Mouse (Mus musculus) thymus, postnatal 36 days (tissue): ENCODE results near the gene Yap1.

ENCODE experiments used
- DNase-seq, 2 experiments: peaks; one replicate each; pipeline ENCODE4 v3.0.0; 2022; ENCODE audit warnings: mixed read lengths in 2 of 2

The Yap1 gene

GRCm38 (mm10) chr9:8004370-8004991, at the start of gene Yap1:
Gene Yap1 (minus strand): TSS chr9:8004596.
- peak; percentile 52 to 60 for DNase-seq

DNA sequence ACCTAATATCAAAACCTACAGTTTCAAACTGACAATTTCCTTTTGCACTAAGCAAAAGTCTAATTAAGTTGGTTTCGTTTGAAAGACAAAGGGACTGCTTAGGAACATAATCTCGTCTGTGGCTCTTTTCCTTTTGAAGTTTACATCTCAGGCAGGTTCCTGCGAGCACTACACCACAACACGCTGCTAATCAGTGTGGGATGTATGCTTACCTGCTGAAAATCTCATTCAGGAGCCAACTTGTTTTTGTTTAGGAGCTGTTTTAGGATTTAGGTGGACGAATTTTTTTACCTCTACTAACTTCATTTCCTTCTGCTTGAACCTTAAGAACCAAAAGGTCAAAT, 38.6 kb upstream of the Yap1 start:
- DNase-seq = no peak

GRCm38 (mm10) chr9:8042338-8043043, 38.1 kb upstream of the Yap1 start, which contains the start of gene Cfap300:
Gene Cfap300 (minus strand): TSS chr9:8042823.
- DNase-seq = peak; percentile 94 to 95

DNA sequence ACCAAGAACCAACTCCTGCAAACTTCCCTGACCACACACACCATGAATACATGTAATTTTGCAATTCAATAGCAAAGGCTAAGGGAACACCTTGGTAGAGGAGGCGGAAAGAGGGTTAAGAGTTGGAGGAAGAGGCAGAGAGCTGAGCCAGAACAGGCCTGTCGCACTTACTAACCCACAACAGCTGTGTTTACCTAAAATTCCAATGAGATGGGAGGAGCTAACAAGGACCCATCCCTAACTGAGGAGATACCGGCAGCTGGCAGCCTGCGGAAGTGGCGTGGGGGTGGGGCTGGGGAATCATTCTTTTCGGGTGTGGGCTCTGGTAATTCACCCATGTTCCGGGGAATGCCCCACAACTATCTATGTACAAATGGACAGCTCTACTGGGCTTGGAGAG, 31.1 kb upstream of the Yap1 start:
- peak in 1 of 2 experiments; percentile 6 for DNase-seq

DNA sequence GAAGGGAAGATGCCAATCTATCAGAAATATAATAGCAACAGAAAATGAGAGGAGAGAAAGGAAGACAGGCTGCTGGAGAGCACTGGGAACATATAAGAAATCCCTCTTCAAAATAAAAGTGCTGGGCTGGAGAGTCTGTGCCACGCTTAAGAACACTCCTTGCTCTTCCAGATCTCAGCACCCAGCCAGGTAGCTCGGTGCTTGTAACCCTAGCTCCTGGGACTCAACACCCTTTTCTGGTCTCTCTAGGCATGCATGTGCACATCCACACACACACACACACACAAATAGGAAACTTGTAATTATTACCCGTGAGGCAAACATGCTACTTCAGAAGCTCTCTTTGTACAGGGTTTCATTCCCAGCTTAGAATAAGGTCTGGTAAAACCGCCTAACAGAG, 30.7 kb upstream of the Yap1 start:
- DNase-seq = no peak

DNA sequence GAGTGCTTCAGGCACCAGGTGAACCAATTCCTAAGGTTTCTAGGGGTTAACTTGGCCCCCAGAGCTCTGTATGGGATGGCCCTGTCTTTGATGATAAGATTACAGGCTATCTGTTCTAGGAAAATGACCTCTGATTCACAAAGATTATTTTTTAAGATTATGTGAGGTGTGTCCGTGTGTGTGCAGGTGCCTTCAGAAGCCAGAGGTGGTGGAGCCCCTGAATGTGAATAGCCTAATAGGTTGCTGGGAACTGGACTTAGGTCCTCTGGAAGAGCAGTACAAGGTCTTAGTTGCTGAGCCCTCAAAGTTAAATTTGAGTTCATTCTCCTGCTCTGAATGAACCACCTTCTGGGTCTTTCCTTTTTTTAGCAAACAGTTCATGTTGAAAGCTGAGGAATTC, 29.7 kb upstream of the Yap1 start:
- DNase-seq = no peak

DNA sequence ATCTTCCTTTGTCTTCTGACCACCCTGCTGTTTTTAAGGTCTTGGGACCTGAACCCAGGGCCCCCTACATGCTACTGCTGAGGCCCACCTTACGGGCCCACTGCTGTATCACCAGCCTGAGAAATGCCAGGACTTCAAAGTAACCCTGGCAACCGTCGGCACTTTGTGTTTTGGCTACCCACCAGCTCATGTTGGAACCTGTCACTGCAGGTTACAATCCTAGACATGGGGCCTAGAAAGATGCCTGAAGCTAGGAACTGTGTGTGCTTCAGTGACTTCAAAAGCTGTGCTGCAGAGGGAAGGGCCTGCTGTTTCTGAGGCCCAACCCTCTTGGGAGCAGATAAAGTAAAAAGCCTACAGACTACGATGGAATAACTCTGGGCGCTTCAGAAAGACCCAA, 28.5 kb upstream of the Yap1 start:
- DNase-seq = no peak

- DNase-seq = no peak
Measured at GRCm38 (mm10) chr9:8018609-8019008, 14.2 kb upstream of the Yap1 start.

- DNase-seq = peak; percentile 28 to 45
Measured at GRCm38 (mm10) chr9:8017253-8017913, 13.0 kb upstream of the Yap1 start.

- DNase-seq = peak; percentile 4 to 10
Measured at GRCm38 (mm10) chr9:8003301-8004271, 810 bp downstream of the Yap1 start.

DNA sequence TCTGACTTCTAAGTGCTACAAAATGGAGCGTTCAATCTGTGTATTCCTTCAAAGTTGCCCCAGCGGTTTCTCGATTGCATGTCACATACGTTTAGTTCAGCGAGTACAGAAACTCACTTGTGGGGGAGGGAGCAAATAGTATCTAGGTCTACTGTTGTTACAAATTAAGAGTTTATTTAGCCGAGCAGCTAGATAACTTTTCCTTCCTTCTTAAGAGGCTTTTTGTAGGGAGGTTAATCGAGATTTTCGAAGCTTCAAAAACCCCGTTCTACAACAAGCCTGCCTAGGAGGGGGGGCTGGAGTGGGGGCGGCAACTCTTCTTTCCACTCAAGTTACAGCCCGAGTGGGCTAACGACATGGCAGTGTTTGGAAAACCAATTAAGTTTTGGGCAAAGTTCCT, 1.6 kb downstream of the Yap1 start:
- DNase-seq = no peak

GRCm38 (mm10) chr9:8001352-8001751, 3.0 kb downstream of the Yap1 start:
- no peak for DNase-seq

DNA sequence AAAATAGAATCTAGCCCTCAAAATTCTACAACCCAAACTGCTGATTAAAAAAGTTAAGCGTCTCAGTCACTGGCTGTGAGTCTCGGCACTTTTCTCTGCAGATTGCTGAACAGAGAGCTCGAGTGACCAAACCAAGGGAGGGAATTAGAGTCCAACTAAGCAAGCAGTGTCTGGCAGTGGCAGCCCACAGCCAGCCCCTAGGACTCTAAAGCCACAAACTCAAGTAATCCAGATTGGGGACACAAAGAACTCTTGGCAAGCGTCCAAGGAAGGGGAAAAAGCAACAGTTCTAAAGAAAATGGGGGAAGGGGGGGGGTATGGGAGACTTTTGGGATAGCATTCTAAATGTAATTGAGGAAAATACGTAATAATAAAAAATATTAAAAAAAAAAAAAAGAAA, 10.1 kb downstream of the Yap1 start:
- DNase-seq = no peak

GRCm38 (mm10) chr9:7992651-7993050, 11.7 kb downstream of the Yap1 start:
- DNase-seq = no peak

DNA sequence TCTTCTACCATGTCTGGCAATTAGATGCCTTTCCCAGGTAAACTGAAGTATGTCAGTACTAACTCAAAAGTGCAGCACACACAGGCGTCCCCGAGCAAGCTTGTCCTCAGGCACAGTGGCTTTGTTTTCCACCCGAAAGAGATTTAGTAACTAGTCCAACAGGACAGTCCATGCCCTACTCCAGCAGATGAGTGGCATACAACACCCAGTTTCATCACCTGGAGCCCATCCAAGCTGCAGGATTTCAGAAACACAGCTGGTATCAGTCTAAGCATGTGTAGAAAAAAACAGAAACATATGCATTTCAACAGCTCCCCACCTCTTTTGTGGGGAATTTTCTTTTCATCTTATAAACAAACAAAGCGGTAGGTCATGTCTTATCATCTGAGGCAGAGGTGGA, 13.5 kb downstream of the Yap1 start:
- no peak for DNase-seq

DNA sequence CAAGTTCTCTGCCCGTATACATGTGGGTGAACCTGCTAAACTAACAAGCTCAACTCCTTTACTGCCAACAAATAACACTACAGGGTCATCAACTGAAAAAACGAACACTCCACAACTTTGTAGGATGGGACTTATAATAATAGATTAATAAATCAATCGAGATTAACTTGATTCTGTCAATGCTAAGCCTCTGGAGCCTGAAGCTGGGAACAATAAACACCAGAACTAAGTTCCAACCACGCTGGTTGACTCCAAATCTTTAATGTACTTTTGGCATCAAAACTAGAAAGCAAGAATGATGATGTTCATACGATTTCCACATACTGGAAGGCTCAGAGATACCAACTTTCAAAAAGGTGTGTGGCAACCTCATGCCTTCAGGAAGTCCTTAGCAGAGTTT, 17.3 kb downstream of the Yap1 start:
- DNase-seq = no peak

DNA sequence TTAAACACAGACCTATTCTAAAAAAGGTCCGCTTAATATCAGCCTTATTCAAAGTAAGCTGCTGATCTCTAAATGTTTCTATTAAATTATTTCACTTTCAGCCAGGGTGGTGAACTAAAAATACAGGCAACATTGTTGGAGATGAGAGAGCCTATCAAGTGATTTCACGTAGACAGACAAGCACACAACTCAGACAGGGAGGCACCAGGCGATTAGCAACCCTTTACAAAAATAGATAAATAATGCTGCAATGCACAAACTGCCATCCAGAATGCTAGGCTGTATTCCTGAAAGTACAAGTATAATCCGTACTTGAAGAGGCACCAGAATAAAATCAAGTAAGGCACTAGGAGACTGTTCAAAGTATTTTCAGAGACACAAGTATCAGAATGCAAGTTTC, 20.1 kb downstream of the Yap1 start:
- DNase-seq = no peak

- no peak for DNase-seq
Measured at GRCm38 (mm10) chr9:7983665-7984064, 20.7 kb downstream of the Yap1 start.

DNA sequence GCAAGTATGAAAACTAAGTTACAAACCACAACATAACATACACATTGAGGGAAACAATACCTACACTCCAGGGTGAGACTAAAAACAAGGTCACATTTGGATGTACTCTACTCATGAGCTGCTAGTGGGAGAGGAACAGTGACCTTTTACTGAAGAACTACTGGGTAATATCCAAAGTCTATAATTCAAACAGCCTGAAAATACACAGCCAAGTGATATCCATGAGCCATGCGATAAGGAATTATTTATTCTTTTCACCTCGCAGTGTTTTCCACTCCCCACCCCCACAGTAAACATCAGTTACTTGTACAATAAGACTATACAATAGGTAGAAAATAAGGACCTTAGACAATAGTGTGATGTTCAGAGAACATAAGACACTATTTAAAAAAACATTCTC, 24.2 kb downstream of the Yap1 start:
- DNase-seq = no peak

- no peak for DNase-seq
Measured at GRCm38 (mm10) chr9:7979153-7979916, 25.1 kb downstream of the Yap1 start.

DNA sequence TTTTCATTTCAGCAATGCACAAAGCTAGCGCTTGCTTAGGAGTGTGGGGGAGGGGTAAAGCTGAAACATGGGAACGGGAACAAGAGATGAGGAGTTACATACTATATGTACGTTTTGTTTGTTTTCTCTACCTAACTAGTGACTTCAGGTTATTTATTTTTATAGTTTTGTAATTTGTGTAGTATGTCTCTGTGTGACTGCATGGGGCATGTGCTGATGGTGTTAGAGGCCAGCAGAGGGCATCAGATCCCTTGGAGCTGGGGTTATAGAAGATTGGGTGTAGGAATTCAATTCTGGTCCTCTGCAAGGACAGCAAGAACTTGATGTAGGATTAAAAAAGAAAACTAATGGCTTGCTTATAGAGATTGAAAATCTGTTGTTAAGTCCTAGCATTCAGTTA, 25.9 kb downstream of the Yap1 start:
- no peak for DNase-seq

DNA sequence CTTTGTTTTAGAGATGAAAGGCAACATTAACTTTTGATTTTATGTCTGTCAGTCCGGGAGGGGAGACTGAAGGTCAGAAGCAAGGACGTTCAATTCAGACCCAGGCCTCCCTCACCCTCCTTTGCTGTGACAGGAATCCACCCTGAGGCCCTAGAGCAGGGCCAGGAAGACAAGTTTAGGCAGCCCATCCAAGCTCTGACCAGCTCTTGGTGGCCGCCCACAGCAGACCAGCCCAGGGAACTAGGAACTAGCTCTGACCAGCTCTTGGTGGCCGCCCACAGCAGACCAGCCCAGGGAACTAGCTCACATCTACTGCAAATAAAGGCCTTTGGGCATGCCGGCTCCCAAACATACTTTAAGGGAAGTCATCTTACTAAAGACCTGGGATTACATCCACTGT, 26.8 kb downstream of the Yap1 start:
- no peak for DNase-seq
